Mouse (Mus musculus) G1E (cell line): ENCODE measurements around the gene Pcgf6. TPM values are rescaled to one million over a fixed set of nuclear protein-coding genes. Genes with fewer than 3 reads are reported as not detected.

Experiments used
- ATAC-seq: 2 replicates; pipeline ENCODE4 v1.8.0; 2016; ENCODE audit warnings: mild to moderate bottlenecking; ENCODE audit not compliant: insufficient number of reproducible peaks, poor library complexity, low FRiP score, severe bottlenecking; ENCODE audit errors: extremely low read depth
- DNase-seq: peaks from one replicate; pipeline ENCODE4 v3.0.0; 2012; ENCODE audit warnings: low spot score
- H3K27me3 ChIP-seq: 2 replicates; pipeline ENCODE4 v1.6.1; 2012; ENCODE audit warnings: mild to moderate bottlenecking, low read length, inconsistent platforms; ENCODE audit not compliant: insufficient read depth
- H3K36me3 ChIP-seq: replicated peaks from 2 replicates; pipeline ENCODE3; 2012; ENCODE audit warnings: mild to moderate bottlenecking, inconsistent platforms
- H3K4me1 ChIP-seq: 2 replicates; pipeline ENCODE4 v1.6.1; 2012; ENCODE audit warnings: low read depth, low read length, inconsistent platforms, mixed read lengths; ENCODE audit not compliant: insufficient read depth
- H3K4me3 ChIP-seq: 2 replicates; pipeline ENCODE4 v1.5.1; 2012; ENCODE audit warnings: low read depth, mild to moderate bottlenecking, inconsistent platforms, low read length, moderate library complexity, mixed read lengths
- H3K9me3 ChIP-seq: replicated peaks from 2 replicates; pipeline ENCODE4 v1.6.1; 2012; ENCODE audit warnings: inconsistent platforms
- CTCF ChIP-seq: IDR thresholded peaks from 2 replicates; pipeline ENCODE4 v1.5.1; 2012; ENCODE audit warnings: low read depth, low read length, inconsistent platforms, mixed read lengths
- GATA1 ChIP-seq: IDR thresholded peaks from 2 replicates; pipeline ENCODE4 v1.6.1; 2012; ENCODE audit warnings: borderline replicate concordance, low read length, inconsistent platforms, mixed read lengths
- GATA2 ChIP-seq: IDR thresholded peaks from 2 replicates; pipeline ENCODE4 v1.6.1; 2012; ENCODE audit warnings: low read depth, low read length, inconsistent platforms, borderline replicate concordance
- POLR2AphosphoS5 ChIP-seq: IDR thresholded peaks from 2 replicates; pipeline ENCODE4 v1.6.1; 2012; ENCODE audit warnings: low read depth, low read length, inconsistent platforms; ENCODE audit not compliant: insufficient replicate concordance
- TAL1 ChIP-seq: conservative IDR thresholded peaks from 2 replicates; pipeline ENCODE4 v1.6.1; 2012; ENCODE audit warnings: low read depth, low read length, inconsistent platforms, mixed read lengths
- polyA plus RNA-seq: library from polyadenylated mRNA; stranded (reverse); fragments of >175 nt; gene quantifications from 2 replicates; pipeline ENCODE4 v1.2.3, GENCODE M21; 2012
- total RNA-seq, 2 experiments: library from RNA; stranded (forward) in 1 of 2; stranded (reverse) in 1 of 2; fragments of 200-1000 nt in 1 of 2; fragments of >200 nt in 1 of 2; fragmentation: Nextera tagmentation in 1 of 2; gene quantifications; 2 replicates each; pipeline ENCODE4 v1.2.3; 2014 to 2017

The Pcgf6 gene
- total and polyA plus RNA-seq, 3 experiments: 14.7 to 22.7 (median 16.9) TPM

DNA sequence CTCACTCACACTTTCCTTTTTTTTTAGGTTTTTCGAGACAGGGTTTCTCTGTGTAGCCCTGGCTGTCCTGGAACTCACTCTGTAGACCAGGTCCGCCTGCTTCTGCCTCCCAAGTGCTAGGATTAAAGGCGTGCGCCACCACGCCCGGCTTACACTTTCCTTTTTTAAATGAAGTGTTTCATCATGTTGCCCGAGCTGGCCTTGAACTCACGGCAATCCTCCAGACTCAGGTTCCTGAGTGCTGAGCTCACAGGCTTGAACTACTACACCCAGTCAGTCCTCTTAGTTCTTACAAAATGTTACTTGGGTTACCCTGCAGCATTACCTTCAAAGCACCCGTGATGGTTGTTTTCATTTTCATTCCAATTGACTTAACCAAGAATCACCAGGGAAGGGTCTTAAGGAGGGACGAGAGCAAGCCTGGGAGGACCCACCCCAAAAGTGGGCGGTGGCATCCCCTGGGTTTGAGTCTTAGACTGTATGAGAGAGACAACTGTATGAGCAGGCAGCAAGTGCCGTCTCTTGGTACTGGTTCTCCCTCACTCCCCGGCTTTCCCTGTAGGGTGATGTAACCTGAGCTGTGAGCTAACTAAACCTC, 3.4 kb downstream of the Pcgf6 start:
- Histone ChIP-seq H3K27me3 (no peaks in the 10 kb centered on the region), H3K9me3 (no peaks in the 10 kb centered on the region), H3K4me3 (no peak overlapping the region), H3K36me3 (peaks cover 58% of the 10 kb centered on the region), H3K4me1 (peaks cover 33% of the 10 kb centered on the region)
- ATAC-seq (no peak), DNase-seq (no peak)
- TF ChIP-seq TAL1: no peak
- TF ChIP-seq CTCF: no peak
- TF ChIP-seq POLR2AphosphoS5: no peak
- no peak for TF ChIP-seq GATA2
- TF ChIP-seq GATA1: no peak

DNA sequence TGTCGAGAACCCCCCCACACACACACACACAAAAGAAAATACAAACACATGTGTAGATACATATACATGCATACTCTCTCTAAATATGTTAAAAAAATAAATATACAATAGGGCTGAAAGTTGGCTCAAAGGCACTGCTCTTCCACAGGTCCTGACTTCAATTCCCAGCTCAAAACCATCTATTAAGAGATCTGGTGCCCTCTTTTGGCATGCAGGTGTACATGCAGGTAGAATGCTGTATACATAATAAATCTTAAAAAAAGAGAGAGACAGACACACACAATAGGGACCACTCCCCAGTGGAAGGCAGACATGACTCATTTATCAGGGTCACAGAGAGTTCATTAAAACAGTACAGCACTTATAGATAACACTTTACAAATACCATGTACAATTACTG, 4.4 kb downstream of the Pcgf6 start:
- peaks cover 60% of the 10 kb centered on the region for H3K36me3 ChIP-seq
- H3K9me3 ChIP-seq: no peaks in the 10 kb centered on the region
- no peaks in the 10 kb centered on the region for H3K27me3 ChIP-seq
- TF ChIP-seq CTCF: no peak
- no peak for TF ChIP-seq GATA2
- no peak for TF ChIP-seq POLR2AphosphoS5
- no peak for TF ChIP-seq TAL1
- no peak for TF ChIP-seq GATA1
- no peak overlapping the region for H3K4me3 ChIP-seq
- no peak for DNase-seq
- ATAC-seq: no peak
- peaks cover 31% of the 10 kb centered on the region for H3K4me1 ChIP-seq

DNA sequence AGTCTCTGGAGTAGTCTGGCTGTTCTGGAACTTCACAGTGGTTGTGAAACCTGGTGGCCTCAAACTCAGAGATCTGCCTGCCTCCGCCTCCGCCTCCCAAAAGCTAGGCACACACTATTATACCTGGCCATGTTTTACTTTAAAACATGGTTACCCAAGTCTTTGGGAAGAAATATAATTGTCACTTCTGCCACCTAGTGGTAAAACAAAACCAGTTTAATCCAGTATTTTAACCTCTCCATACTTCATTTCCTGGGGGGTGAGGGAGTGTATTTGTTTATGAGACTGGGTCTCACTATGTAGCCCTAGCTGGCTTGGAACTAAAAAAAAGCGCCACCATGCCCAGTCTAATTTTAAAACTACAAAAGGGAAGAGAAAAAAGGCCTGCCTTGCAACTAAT, 7.1 kb downstream of the Pcgf6 start:
- no peak for TF ChIP-seq CTCF
- no peak overlapping the region for H3K4me3 ChIP-seq
- H3K36me3 ChIP-seq: peaks cover 81% of the 10 kb centered on the region
- no peak for DNase-seq
- peaks cover 8% of the 10 kb centered on the region; the same call in 1 of the 2 replicates for H3K4me1 ChIP-seq
- no peaks in the 10 kb centered on the region for H3K27me3 ChIP-seq
- ATAC-seq: no peak
- H3K9me3 ChIP-seq: no peaks in the 10 kb centered on the region

DNA sequence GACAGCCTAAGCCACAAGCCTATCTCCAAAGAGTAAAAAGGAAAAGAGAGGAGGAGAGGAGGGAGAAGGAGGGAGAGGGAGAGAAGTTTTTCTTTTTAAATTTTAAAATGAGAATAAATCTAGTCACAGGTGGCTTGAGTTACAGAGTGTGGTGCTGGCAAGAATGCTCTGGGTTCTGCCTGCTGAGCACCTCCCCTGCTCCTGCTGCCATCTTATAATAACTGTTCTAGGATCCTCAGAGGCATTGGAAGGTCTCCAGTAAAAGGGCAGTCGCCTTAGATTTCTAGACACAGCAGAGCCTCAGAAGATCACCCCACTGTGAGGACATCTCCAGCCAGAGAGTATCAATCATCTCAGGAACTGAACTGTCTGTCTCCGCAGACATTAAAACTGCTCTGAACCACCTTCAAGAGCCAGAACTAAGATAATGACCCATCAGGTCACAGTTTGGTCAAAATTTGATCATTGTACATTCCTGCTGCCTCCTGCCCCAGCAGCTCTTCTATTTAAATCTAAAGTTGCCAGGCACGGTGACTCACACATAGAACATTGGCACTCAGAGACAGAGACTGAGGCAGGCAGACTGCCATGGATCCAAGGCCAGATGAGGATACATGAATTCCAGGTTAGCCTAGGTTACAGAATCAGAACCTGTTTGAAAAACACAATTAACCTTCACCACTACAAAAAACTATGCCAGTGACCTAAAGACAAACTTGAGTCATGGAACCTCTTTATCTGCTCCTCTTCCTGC, 9.8 kb downstream of the Pcgf6 start:
- no peaks in the 10 kb centered on the region for H3K9me3 ChIP-seq
- H3K4me3 ChIP-seq: no peak overlapping the region
- peaks cover 75% of the 10 kb centered on the region for H3K36me3 ChIP-seq
- H3K4me1 ChIP-seq: no peaks in the 10 kb centered on the region
- no peaks in the 10 kb centered on the region for H3K27me3 ChIP-seq
- TF ChIP-seq GATA1 (no peak), GATA2 (no peak), POLR2AphosphoS5 (no peak), CTCF (no peak), TAL1 (no peak)
- ATAC-seq (no peak), DNase-seq (no peak)

DNA sequence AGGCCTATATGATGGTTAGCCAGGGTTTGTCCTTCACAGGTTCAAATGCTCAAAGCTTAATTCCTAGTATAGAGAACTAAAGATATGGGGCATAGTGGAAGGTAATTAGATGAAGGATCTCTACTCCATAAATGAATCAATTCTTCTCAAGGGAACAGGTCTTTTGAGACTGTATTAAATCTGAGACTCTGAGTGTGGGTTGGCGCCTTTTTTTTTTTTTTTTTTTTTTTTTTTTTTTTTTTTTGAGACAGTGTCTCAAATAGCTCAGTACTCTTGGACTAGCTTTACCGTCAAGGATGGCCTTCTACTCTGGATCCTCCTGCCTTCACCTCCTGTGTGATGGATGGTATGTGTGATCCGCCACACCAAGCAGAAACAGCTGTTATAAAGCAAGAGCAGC, 14.1 kb downstream of the Pcgf6 start:
- H3K27me3 ChIP-seq: no peaks in the 10 kb centered on the region
- H3K4me3 ChIP-seq: no peak overlapping the region
- H3K36me3 ChIP-seq: peaks cover 86% of the 10 kb centered on the region
- TF ChIP-seq TAL1: no peak
- TF ChIP-seq GATA2: no peak
- TF ChIP-seq CTCF: no peak
- no peak for TF ChIP-seq GATA1
- TF ChIP-seq POLR2AphosphoS5: no peak
- H3K9me3 ChIP-seq: no peaks in the 10 kb centered on the region
- no peak for ATAC-seq
- no peaks in the 10 kb centered on the region; the same call in 1 of the 2 replicates for H3K4me1 ChIP-seq
- DNase-seq: no peak

DNA sequence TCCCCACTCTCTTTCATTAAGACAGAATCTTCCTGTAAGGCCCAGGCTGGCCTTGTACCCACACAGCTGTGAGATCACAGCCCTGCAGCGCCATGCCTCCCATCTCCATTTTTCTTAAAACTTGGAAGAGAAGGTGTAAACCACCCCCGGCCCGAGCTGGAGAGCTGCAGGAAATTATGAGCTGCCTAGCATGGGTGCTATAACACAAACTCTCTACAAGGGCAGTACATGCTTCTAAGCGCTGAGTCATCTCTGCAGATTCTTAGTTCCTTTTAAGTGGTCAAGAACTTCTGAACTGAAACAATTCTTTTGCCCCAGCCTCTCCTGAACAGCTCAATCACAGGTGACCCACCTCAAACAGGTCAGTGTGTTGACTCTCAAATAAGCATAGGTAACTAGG, 15.8 kb downstream of the Pcgf6 start:
- H3K4me3 ChIP-seq: no peak overlapping the region
- peaks cover 73% of the 10 kb centered on the region for H3K36me3 ChIP-seq
- H3K4me1 ChIP-seq: no peaks in the 10 kb centered on the region; the same call in 1 of the 2 replicates
- no peak for DNase-seq
- ATAC-seq: no peak
- H3K27me3 ChIP-seq: no peaks in the 10 kb centered on the region
- H3K9me3 ChIP-seq: no peaks in the 10 kb centered on the region
- TF ChIP-seq GATA1 (no peak), GATA2 (no peak), POLR2AphosphoS5 (no peak), CTCF (no peak), TAL1 (no peak)
